Mouse (Mus musculus): Measurements from ENCODE around the gene Apoc1.

- TF ChIP-seq CTCF (IDR thresholded peaks at IDR 0.05; ENCODE audit: low read depth, low read length) (no peak), POLR2AphosphoS5 (IDR thresholded peaks at IDR 0.05; ENCODE audit: insufficient replicate concordance, low read depth, low read length) (no peak), GATA2 (IDR thresholded peaks at IDR 0.05; ENCODE audit: borderline replicate concordance, low read depth, low read length) (no peak)
These were observed 7.3 kb upstream of the Apoc1 start for GRCm38 (mm10) chr7:19699827-19700148.

Data from G1E (cell line).